Mouse (Mus musculus) C2C12 (cell line): ENCODE results near the gene Dnajc5g.

Experiments used
- CTCF ChIP-seq: IDR thresholded peaks from one replicate; pipeline ENCODE4 v1.5.1; 2011; ENCODE audit not compliant: control insufficient read depth, insufficient read depth, insufficient read length
- FOSL1 ChIP-seq: IDR thresholded peaks from one replicate; pipeline ENCODE4 v1.8.0; 2011; ENCODE audit warnings: mild to moderate bottlenecking, low read length; ENCODE audit not compliant: poor library complexity, insufficient read depth, severe bottlenecking
- MAX ChIP-seq: IDR thresholded peaks from one replicate; pipeline ENCODE4 v1.6.1; 2011; ENCODE audit warnings: mild to moderate bottlenecking, control low read depth
- MYOD1 ChIP-seq: IDR thresholded peaks from one replicate; pipeline ENCODE4 v1.6.1; 2011; ENCODE audit warnings: low read depth; ENCODE audit not compliant: control insufficient read depth, insufficient read length
- MYOG ChIP-seq: IDR thresholded peaks from one replicate; pipeline ENCODE4 v1.6.1; 2011; ENCODE audit not compliant: control insufficient read depth, insufficient read length; ENCODE audit errors: extremely low read depth
- USF1 ChIP-seq: IDR thresholded peaks from one replicate; pipeline ENCODE4 v1.6.1; 2011; ENCODE audit warnings: low read depth, mild to moderate bottlenecking, control low read depth, moderate library complexity

DNA sequence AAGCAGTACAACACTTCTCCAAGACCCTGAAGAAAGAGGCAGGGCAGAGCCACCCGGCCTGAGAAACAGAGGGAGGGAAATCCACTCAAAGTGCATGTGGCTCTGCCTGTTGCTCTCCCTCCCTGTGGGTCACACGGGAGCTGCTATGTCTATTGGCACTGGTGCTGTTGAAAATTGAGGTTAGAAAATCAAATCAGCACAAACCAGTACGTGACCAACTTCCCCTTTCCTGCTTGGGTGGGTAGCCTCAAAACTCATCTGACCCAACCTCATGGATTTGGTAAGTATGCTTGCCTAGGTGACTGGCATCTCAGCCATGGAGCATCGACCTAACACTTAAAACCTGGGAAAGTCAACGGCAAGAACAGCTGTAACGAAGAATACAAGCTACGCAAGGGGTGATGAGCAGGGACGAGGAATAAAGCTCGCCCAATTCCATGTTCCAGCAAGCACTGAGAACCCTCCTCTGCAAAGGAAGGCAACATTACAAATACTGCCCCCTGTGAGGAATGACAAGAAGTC lies at the start of gene Dnajc5g:
- TF ChIP-seq CTCF (no peak), USF1 (no peak), MYOG (no peak), MYOD1 (no peak), MAX (no peak), FOSL1 (no peak)
